Mouse (Mus musculus): ENCODE measurements around the gene Ndc80.
A peak's percentile ranks its signal among the peaks of the same experiment; 100 is the strongest.
"Not testable (repeated sequence)": the region's sequence is repeated elsewhere in the genome, so short reads cannot be mapped to it uniquely, and the experiment has no call there.

Ndc80 gene

GRCm38 (mm10) chr17:71477481-71477880 is 49.2 kb downstream of the Ndc80 start:
- no peak for DNase-seq

DNA sequence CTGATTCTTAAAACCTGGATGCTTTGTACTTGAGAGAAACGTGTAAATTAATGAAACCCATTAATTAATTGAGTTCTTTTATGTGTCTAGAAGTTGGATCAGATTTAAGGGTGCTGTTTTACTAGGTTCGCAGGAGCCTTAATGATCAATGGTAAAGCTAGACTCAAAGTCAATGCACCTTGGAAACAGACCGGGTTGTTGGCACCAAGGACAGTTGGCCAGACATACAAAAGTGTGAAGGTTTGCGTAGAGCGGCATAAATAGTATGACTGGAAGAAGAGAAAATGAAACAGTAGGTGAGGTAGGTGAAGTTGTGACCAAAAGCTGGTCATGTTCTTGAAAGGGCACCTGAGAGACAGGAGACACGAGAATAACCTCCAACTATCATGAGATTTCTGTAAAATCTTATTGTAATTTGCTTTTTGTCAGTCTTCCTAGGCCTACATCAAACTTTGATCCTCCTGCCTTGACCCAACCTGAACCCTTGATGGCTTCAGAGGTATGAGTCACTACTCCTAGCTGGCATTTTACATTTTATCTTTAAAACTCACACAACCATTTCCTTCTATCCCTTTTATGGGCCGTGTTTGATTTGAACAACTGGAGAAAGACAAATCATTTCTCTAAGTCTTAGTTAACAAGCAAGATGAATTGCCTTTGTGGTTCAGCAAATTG is 50.2 kb downstream of the Ndc80 start:
- no peak for DNase-seq

GRCm38 (mm10) chr17:71475705-71476089 is 51.0 kb downstream of the Ndc80 start:
- DNase-seq, result peak; percentile 61 to 65

GRCm38 (mm10) chr17:71474762-71475704 is 51.6 kb downstream of the Ndc80 start, which contains the start of gene Smchd1:
Gene Smchd1 (minus strand): TSS chr17:71475343.
- DNase-seq, result peak; percentile 97

GRCm38 (mm10) chr17:71474128-71474527 is 52.5 kb downstream of the Ndc80 start:
- DNase-seq, result no peak

DNA sequence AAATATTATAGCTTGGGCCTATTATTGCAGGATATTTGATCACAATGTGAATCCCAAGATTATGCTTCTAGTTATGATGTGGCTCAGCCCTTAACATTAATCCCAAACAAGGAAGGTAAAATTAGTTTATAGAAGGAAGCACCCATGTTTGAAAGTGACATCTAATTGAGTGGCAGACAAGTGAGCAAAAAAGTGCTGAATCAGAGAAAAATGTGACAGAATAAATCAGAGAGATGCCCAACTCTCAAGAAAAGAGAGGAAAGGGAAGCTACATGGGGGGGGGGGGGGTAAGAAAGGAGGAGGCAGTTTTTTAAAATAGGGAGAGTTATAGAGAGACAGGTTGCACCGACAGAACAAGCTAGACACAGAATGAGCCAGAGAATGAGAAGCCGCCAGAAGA is 55.4 kb downstream of the Ndc80 start:
- DNase-seq, result no peak

DNA sequence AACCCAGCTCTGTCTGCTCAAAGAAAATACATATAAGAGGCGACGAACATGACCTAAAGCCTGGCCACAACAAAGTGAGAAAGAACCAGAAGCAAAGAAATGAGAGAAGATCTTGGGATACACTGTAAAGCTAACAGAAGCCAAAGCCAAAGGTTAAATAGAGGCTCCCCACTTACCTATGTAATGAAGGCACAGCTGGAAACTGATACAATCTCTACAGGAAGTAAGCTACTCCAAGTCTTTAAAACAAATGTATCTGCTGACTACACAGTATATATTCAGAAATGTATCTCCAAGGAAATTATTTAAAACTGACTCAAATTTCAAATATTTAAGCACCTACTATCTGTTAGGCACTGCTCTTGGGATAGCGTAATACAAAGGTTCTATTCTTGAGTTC is 66.3 kb downstream of the Ndc80 start:
- no peak for DNase-seq

GRCm38 (mm10) chr17:71459818-71460217 is 66.8 kb downstream of the Ndc80 start, which contains the start of gene Gm4707:
Gene Gm4707 (minus strand): TSS chr17:71459918.
- DNase-seq, result no peak

- not testable (repeated sequence) for DNase-seq
Observed at GRCm38 (mm10) chr17:71457361-71457760, 69.3 kb downstream of the Ndc80 start.
